Mouse (Mus musculus) monocyte, adult 2 months (primary cell): ENCODE data around the gene Snx32.
"Not testable (repeated sequence)": the region's sequence is repeated elsewhere in the genome, so short reads cannot be mapped to it uniquely, and the experiment has no call there.

Experiments used
- DNase-seq, 2 experiments: peaks; one replicate each; pipeline ENCODE4 v3.0.0; 2022; ENCODE audit warnings: low spot score in 2 of 2, low read depth in 1 of 2

Gene Snx32

GRCm38 (mm10) chr19:5512091-5513004, 2.0 kb upstream of the Snx32 start:
- peak; percentile 33 to 43 for DNase-seq

- DNase-seq, result no peak
Measured at GRCm38 (mm10) chr19:5511074-5511632, 815 bp upstream of the Snx32 start.

- DNase-seq, result no peak
Measured at GRCm38 (mm10) chr19:5503687-5504086, 6.7 kb downstream of the Snx32 start, which contains the start of gene 1700020D05Rik. TSS of gene 1700020D05Rik (minus strand) at chr19:5503787.

- DNase-seq, result no peak
Measured at GRCm38 (mm10) chr19:5500330-5500875, 9.9 kb downstream of the Snx32 start.

GRCm38 (mm10) chr19:5496052-5496370, 14.3 kb downstream of the Snx32 start:
- DNase-seq, result no peak

- no peak for DNase-seq
Measured at GRCm38 (mm10) chr19:5495353-5496051, 14.8 kb downstream of the Snx32 start.

GRCm38 (mm10) chr19:5494314-5494713, 16.0 kb downstream of the Snx32 start:
- no peak for DNase-seq

- DNase-seq, result not testable (repeated sequence)
Measured at GRCm38 (mm10) chr19:5493301-5493721, 17.0 kb downstream of the Snx32 start.

GRCm38 (mm10) chr19:5492641-5493040, 17.7 kb downstream of the Snx32 start:
- DNase-seq, result no peak

- DNase-seq, result peak; percentile 83 to 88
Measured at GRCm38 (mm10) chr19:5490898-5491708, 19.2 kb downstream of the Snx32 start.

GRCm38 (mm10) chr19:5490313-5490897, 19.9 kb downstream of the Snx32 start, which contains the start of gene Cfl1:
TSS of gene Cfl1 (plus strand) at chr19:5490455.
- DNase-seq, result peak; percentile 90

GRCm38 (mm10) chr19:5489721-5490120, 20.6 kb downstream of the Snx32 start:
- DNase-seq, result not testable (repeated sequence)

- DNase-seq, result peak; percentile 92 to 93
Measured at GRCm38 (mm10) chr19:5488878-5489571, 21.3 kb downstream of the Snx32 start.

GRCm38 (mm10) chr19:5487768-5488550, 22.4 kb downstream of the Snx32 start, which contains the start of gene Mus81:
TSS of gene Mus81 (minus strand) at chr19:5488402.
- peak; percentile 90 to 93 for DNase-seq

GRCm38 (mm10) chr19:5486771-5487170, 23.6 kb downstream of the Snx32 start:
- DNase-seq, result no peak

- no peak for DNase-seq
Measured at GRCm38 (mm10) chr19:5486286-5486685, 24.1 kb downstream of the Snx32 start.

GRCm38 (mm10) chr19:5485821-5486220, 24.5 kb downstream of the Snx32 start:
- no peak for DNase-seq

- no peak for DNase-seq
Measured at GRCm38 (mm10) chr19:5485371-5485770, 25.0 kb downstream of the Snx32 start.

- DNase-seq, result no peak
Measured at GRCm38 (mm10) chr19:5484496-5484895, 25.8 kb downstream of the Snx32 start.
